Mouse (Mus musculus) large intestine, adult 2 months (tissue): ENCODE measurements at regions not wholly inside any gene's neighbourhood (a gene's known extent, or its start where the extent isn't known, plus 50 kb on each side); places are given as distances from the start of the nearest gene placed in this dataset.

ENCODE experiments used
- DNase-seq: peaks from one replicate; pipeline ENCODE4 v3.0.0-alpha.2; 2012; ENCODE audit warnings: low read depth, low spot score
- WGBS: fragments of 180-500 bp; shearing (Covaris S2); methylation state at CpG from one replicate; pipeline ENCODE4 v1.1.7; 2018; 5-methylcytosine and 5-hydroxymethylcytosine counted together

GRCm38 (mm10) chr11:24226755-24227154 lies 148.9 kb downstream of the Bcl11a start:
- 61% methylated on average over 3 of the region's 3 CpGs for WGBS
- no peak for DNase-seq

- 74% methylated on average over 11 of the region's 11 CpGs for WGBS
- DNase-seq: no peak
Observed at GRCm38 (mm10) chr11:24233376-24233775, 155.5 kb downstream of the Bcl11a start.

- DNase-seq: no peak
- whole genome bisulfite sequencing: 64% methylated on average over 9 of the region's 9 CpGs
Observed at GRCm38 (mm10) chr11:24233821-24234220, 156.0 kb downstream of the Bcl11a start.

GRCm38 (mm10) chr11:24234422-24234821 lies 156.6 kb downstream of the Bcl11a start:
- WGBS: 82% methylated on average over 3 of the region's 3 CpGs
- no peak for DNase-seq

GRCm38 (mm10) chr11:24235326-24235725 lies 157.5 kb downstream of the Bcl11a start:
- 79% methylated on average over 4 of the region's 4 CpGs for WGBS

GRCm38 (mm10) chr11:24239631-24240030 lies 161.8 kb downstream of the Bcl11a start:
- WGBS: 81% methylated on average over 6 of the region's 6 CpGs
- DNase-seq: no peak

More at GRCm38 (mm10) chr11:24235326-24235725, 157.5 kb downstream of the Bcl11a start:
- no peak for DNase-seq

- 34% methylated on average over 4 of the region's 4 CpGs for WGBS
- no peak for DNase-seq
Observed at GRCm38 (mm10) chr11:24242096-24242495, 164.2 kb downstream of the Bcl11a start.

GRCm38 (mm10) chr11:24242888-24243287 lies 165.0 kb downstream of the Bcl11a start:
- WGBS: 69% methylated on average over 2 of the region's 2 CpGs
- DNase-seq: no peak

- no peak for DNase-seq
- 85% methylated on average over 4 of the region's 4 CpGs for WGBS
Observed at GRCm38 (mm10) chr11:24245390-24245789, 167.5 kb downstream of the Bcl11a start.

GRCm38 (mm10) chr11:24246314-24246713 lies 168.5 kb downstream of the Bcl11a start:
- WGBS: 82% methylated on average over 3 of the region's 3 CpGs
- no peak for DNase-seq

- DNase-seq: no peak
- 91% methylated on average over 4 of the region's 4 CpGs for WGBS
Observed at GRCm38 (mm10) chr11:24247285-24247684, 169.4 kb downstream of the Bcl11a start.

- no peak for DNase-seq
Observed at GRCm38 (mm10) chr11:24251516-24251915, 173.7 kb downstream of the Bcl11a start.

GRCm38 (mm10) chr11:24255201-24256060 lies 177.6 kb downstream of the Bcl11a start:
- 85% methylated on average over 22 of the region's 22 CpGs for WGBS
- no peak for DNase-seq

More at GRCm38 (mm10) chr11:24251516-24251915, 173.7 kb downstream of the Bcl11a start:
- WGBS: 66% methylated on average over 5 of the region's 5 CpGs

- no peak for DNase-seq
Observed at GRCm38 (mm10) chr11:24257741-24258140, 179.9 kb downstream of the Bcl11a start.

GRCm38 (mm10) chr11:24258340-24258739 lies 180.5 kb downstream of the Bcl11a start:
- WGBS: 81% methylated on average over 6 of the region's 6 CpGs
- no peak for DNase-seq

GRCm38 (mm10) chr11:24259668-24260067 lies 181.8 kb downstream of the Bcl11a start:
- 56% methylated on average over 2 of the region's 2 CpGs for WGBS

GRCm38 (mm10) chr11:24269046-24269445 lies 191.2 kb downstream of the Bcl11a start:
- DNase-seq: no peak
- WGBS: 88% methylated on average over 2 of the region's 2 CpGs

More at GRCm38 (mm10) chr11:24259668-24260067, 181.8 kb downstream of the Bcl11a start:
- no peak for DNase-seq

GRCm38 (mm10) chr11:24281628-24282027 lies 203.8 kb downstream of the Bcl11a start:
- no peak for DNase-seq
- 70% methylated on average over 5 of the region's 5 CpGs for WGBS

GRCm38 (mm10) chr11:24282556-24282955 lies 204.7 kb downstream of the Bcl11a start:
- WGBS: 65% methylated on average over 9 of the region's 9 CpGs
- no peak for DNase-seq

- DNase-seq: no peak
- WGBS: 55% methylated on average over 18 of the region's 18 CpGs
Observed at GRCm38 (mm10) chr11:24286129-24287108, 208.6 kb downstream of the Bcl11a start.
